Mouse (Mus musculus): ENCODE data around the gene Gm614.

Gm614 gene

GRCm38 (mm10) chrX:101260441-101261325 is 3.1 kb downstream of the Gm614 start:
- no peak for DNase-seq (ENCODE audit: low read depth, low spot score)

GRCm38 (mm10) chrX:101256603-101257002 is 7.2 kb downstream of the Gm614 start:
- no peak for DNase-seq (ENCODE audit: low read depth, low spot score)

- no peak for DNase-seq (ENCODE audit: low read depth, low spot score)
These were observed 9.1 kb downstream of the Gm614 start for GRCm38 (mm10) chrX:101254740-101255139.

GRCm38 (mm10) chrX:101253952-101254729 is 9.7 kb downstream of the Gm614 start, which contains the start of gene Foxo4:
Gene Foxo4 (plus strand): TSS chrX:101254528.
- peak; percentile 68 for DNase-seq (ENCODE audit: low read depth, low spot score)

- no peak for DNase-seq (ENCODE audit: low read depth, low spot score)
These were observed 18.8 kb downstream of the Gm614 start for GRCm38 (mm10) chrX:101245011-101245410.

- no peak for DNase-seq (ENCODE audit: low read depth, low spot score)
These were observed 41.0 kb downstream of the Gm614 start for GRCm38 (mm10) chrX:101222796-101223162.

- peak; percentile 43 for DNase-seq (ENCODE audit: low read depth, low spot score)
These were observed 41.7 kb downstream of the Gm614 start, which contains the start of gene Snx12 for GRCm38 (mm10) chrX:101221834-101222795. Gene Snx12 (minus strand): TSS chrX:101222563.
